Mouse (Mus musculus): Measurements from ENCODE around the gene Chrne.

DNA sequence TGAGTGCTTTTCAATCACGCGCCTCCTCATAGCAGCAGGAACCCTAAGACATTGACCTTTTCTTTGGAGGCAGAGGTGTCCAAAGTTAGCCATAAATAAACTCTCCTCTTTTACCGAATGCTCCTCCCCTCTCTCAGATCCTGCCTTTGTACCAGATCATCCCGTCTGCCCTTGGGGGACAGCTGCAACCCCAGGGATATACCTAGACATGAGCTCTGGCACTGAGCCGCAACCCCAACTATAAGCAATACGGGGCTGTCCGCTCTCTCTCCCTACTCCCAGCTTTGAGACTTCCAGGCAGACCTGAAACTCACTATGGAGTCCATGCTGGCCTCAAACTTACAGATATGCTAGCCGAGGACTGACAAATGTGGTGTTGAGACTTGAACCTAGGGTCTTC, 47.7 kb upstream of the Chrne start:
- TF ChIP-seq GATA2 (IDR thresholded peaks at IDR 0.05; ENCODE audit: borderline replicate concordance, low read depth, low read length): no peak
- TF ChIP-seq CTCF (IDR thresholded peaks at IDR 0.05; ENCODE audit: low read depth, low read length): no peak

Data from G1E (cell line).